Mouse (Mus musculus) spleen, adult 2 months (tissue): ENCODE data around the gene Mical3.

Source experiments
- CTCF ChIP-seq: fragments of 200-500 bp; IDR thresholded peaks from 2 replicates; pipeline ENCODE4 v1.5.1; 2011; ENCODE audit warnings: mild to moderate bottlenecking, inconsistent platforms; ENCODE audit not compliant: insufficient read depth, insufficient read length, insufficient replicate concordance; ENCODE audit errors: extremely low read depth
- POLR2A ChIP-seq: fragments of 200-500 bp; IDR thresholded peaks from 2 replicates; pipeline ENCODE4 v1.6.1; 2011; ENCODE audit warnings: low read depth, low read length, inconsistent platforms

GRCm38 (mm10) chr6:121054340-121054739, 76.5 kb downstream of the Mical3 start:
- TF ChIP-seq POLR2A (no peak), CTCF (no peak)
